Mouse (Mus musculus) right cerebral cortex, postnatal 4 days (tissue): ENCODE measurements around the gene Camta1.

Experiments
- DNase-seq: peaks from one replicate; pipeline ENCODE4 v3.0.0-alpha.2; 2022

Gene Camta1

GRCm38 (mm10) chr4:151778511-151778910 is 83.2 kb downstream of the Camta1 start:
- DNase-seq = no peak

GRCm38 (mm10) chr4:151777451-151777850 is 84.2 kb downstream of the Camta1 start:
- no peak for DNase-seq

- DNase-seq = no peak
Observed at GRCm38 (mm10) chr4:151775441-151775840, 86.2 kb downstream of the Camta1 start.

GRCm38 (mm10) chr4:151773651-151774050 is 88.0 kb downstream of the Camta1 start:
- no peak for DNase-seq

GRCm38 (mm10) chr4:151773007-151773406 is 88.7 kb downstream of the Camta1 start:
- no peak for DNase-seq

- DNase-seq = no peak
Observed at GRCm38 (mm10) chr4:151770697-151771096, 91.0 kb downstream of the Camta1 start.

- no peak for DNase-seq
Observed at GRCm38 (mm10) chr4:151767786-151768185, 93.9 kb downstream of the Camta1 start.

- DNase-seq = no peak
Observed at GRCm38 (mm10) chr4:151767361-151767760, 94.3 kb downstream of the Camta1 start.

- DNase-seq = peak; percentile 51
Observed at GRCm38 (mm10) chr4:151765376-151765775, 96.3 kb downstream of the Camta1 start.

GRCm38 (mm10) chr4:151763928-151764327 is 97.7 kb downstream of the Camta1 start:
- no peak for DNase-seq

- DNase-seq = no peak
Observed at GRCm38 (mm10) chr4:151759095-151759494, 102.6 kb downstream of the Camta1 start.

- DNase-seq = peak; percentile 32
Observed at GRCm38 (mm10) chr4:151758337-151758736, 103.3 kb downstream of the Camta1 start.

- no peak for DNase-seq
Observed at GRCm38 (mm10) chr4:151757261-151757660, 104.4 kb downstream of the Camta1 start.

GRCm38 (mm10) chr4:151756400-151756799 is 105.3 kb downstream of the Camta1 start:
- DNase-seq = no peak

- DNase-seq = no peak
Observed at GRCm38 (mm10) chr4:151753231-151753630, 108.4 kb downstream of the Camta1 start.

- no peak for DNase-seq
Observed at GRCm38 (mm10) chr4:151752551-151752950, 109.1 kb downstream of the Camta1 start.

- DNase-seq = no peak
Observed at GRCm38 (mm10) chr4:151751270-151751945, 110.3 kb downstream of the Camta1 start.

- DNase-seq = no peak
Observed at GRCm38 (mm10) chr4:151747723-151748122, 114.0 kb downstream of the Camta1 start.

- DNase-seq = no peak
Observed at GRCm38 (mm10) chr4:151746002-151746606, 115.6 kb downstream of the Camta1 start.

- no peak for DNase-seq
Observed at GRCm38 (mm10) chr4:151741249-151742137, 120.2 kb downstream of the Camta1 start.

- DNase-seq = no peak
Observed at GRCm38 (mm10) chr4:151739348-151739956, 122.2 kb downstream of the Camta1 start.

- no peak for DNase-seq
Observed at GRCm38 (mm10) chr4:151738875-151739274, 122.8 kb downstream of the Camta1 start.

- DNase-seq = peak; percentile 38
Observed at GRCm38 (mm10) chr4:151738280-151738679, 123.4 kb downstream of the Camta1 start.
